Mouse (Mus musculus): ENCODE measurements at regions not wholly inside any gene's neighbourhood (a gene's known extent, or its start where the extent isn't known, plus 50 kb on each side); places are given as distances from the start of the nearest gene placed in this dataset.

- DNase-seq (peak; percentile 36), ATAC-seq (peak; percentile 34; the same call in 1 of the 2 replicates)
- no peaks in the 10 kb centered on the region for H3K36me3 ChIP-seq (ENCODE audit: insufficient read depth)
- TF ChIP-seq CTCF (IDR thresholded peaks at IDR 0.05; ENCODE audit: low read depth), result no peak
- no peak overlapping the region for H3K27ac ChIP-seq (ENCODE audit: low read depth, low read length)
- H3K9ac ChIP-seq, result no peak overlapping the region
- no peak overlapping the region for H3K4me3 ChIP-seq (ENCODE audit: low read depth, low read length)
- no peaks in the 10 kb centered on the region for H3K4me1 ChIP-seq (ENCODE audit: insufficient read depth)
- H3K9me3 ChIP-seq (ENCODE audit: low read length), result no peaks in the 10 kb centered on the region
- WGBS, result 42% methylated on average over 6 of the region's 6 CpGs
- H3K4me2 ChIP-seq (ENCODE audit: low read depth), result no peak overlapping the region
- H3K27me3 ChIP-seq (ENCODE audit: insufficient read depth, low read length), result no peaks in the 10 kb centered on the region
These were observed 103.0 kb upstream of the Ubash3b start for GRCm38 (mm10) chr9:41264485-41264884.

GRCm38 (mm10) chr9:41257244-41257643 lies 95.7 kb upstream of the Ubash3b start:
- Histone ChIP-seq H3K9me3 (ENCODE audit: low read length) (no peaks in the 10 kb centered on the region), H3K4me3 (ENCODE audit: low read depth, low read length) (no peak overlapping the region), H3K4me1 (ENCODE audit: insufficient read depth) (no peaks in the 10 kb centered on the region), H3K27me3 (ENCODE audit: insufficient read depth, low read length) (no peaks in the 10 kb centered on the region), H3K9ac (no peak overlapping the region), H3K4me2 (ENCODE audit: low read depth) (no peak overlapping the region), H3K27ac (ENCODE audit: low read depth, low read length) (no peak overlapping the region), H3K36me3 (ENCODE audit: insufficient read depth) (no peaks in the 10 kb centered on the region)
- DNase-seq (no peak), ATAC-seq (no peak)
- 77% methylated on average over 1 of the region's 1 CpGs for WGBS
- TF ChIP-seq CTCF (IDR thresholded peaks at IDR 0.05; ENCODE audit: low read depth), result no peak

GRCm38 (mm10) chr9:41242372-41242771 lies 80.9 kb upstream of the Ubash3b start:
- Histone ChIP-seq H3K9me3 (ENCODE audit: low read length) (no peaks in the 10 kb centered on the region), H3K27me3 (ENCODE audit: insufficient read depth, low read length) (no peaks in the 10 kb centered on the region), H3K4me3 (ENCODE audit: low read depth, low read length) (no peak overlapping the region), H3K36me3 (ENCODE audit: insufficient read depth) (no peaks in the 10 kb centered on the region), H3K4me2 (ENCODE audit: low read depth) (no peak overlapping the region), H3K27ac (ENCODE audit: low read depth, low read length) (no peak overlapping the region), H3K9ac (no peak overlapping the region), H3K4me1 (ENCODE audit: insufficient read depth) (no peaks in the 10 kb centered on the region)
- no peak for DNase-seq
- TF ChIP-seq CTCF (IDR thresholded peaks at IDR 0.05; ENCODE audit: low read depth), result peak; percentile 21; the same call in 1 of the 2 replicates
- ATAC-seq, result no peak
- 88% methylated on average over 7 of the region's 7 CpGs for WGBS

- Histone ChIP-seq H3K9me3 (ENCODE audit: low read length) (no peaks in the 10 kb centered on the region), H3K4me2 (ENCODE audit: low read depth) (no peak overlapping the region), H3K27me3 (ENCODE audit: insufficient read depth, low read length) (no peaks in the 10 kb centered on the region), H3K36me3 (ENCODE audit: insufficient read depth) (no peaks in the 10 kb centered on the region), H3K4me3 (ENCODE audit: low read depth, low read length) (no peak overlapping the region), H3K4me1 (ENCODE audit: insufficient read depth) (no peaks in the 10 kb centered on the region), H3K9ac (no peak overlapping the region), H3K27ac (ENCODE audit: low read depth, low read length) (no peak overlapping the region)
- TF ChIP-seq CTCF (IDR thresholded peaks at IDR 0.05; ENCODE audit: low read depth), result no peak
- DNase-seq, result no peak
- 62% methylated on average over 5 of the region's 5 CpGs for WGBS
- no peak for ATAC-seq
These were observed 77.6 kb upstream of the Ubash3b start for GRCm38 (mm10) chr9:41239097-41239451.

- no peak overlapping the region for H3K4me3 ChIP-seq (ENCODE audit: low read depth, low read length)
- no peaks in the 10 kb centered on the region for H3K36me3 ChIP-seq (ENCODE audit: insufficient read depth)
- no peak for TF ChIP-seq CTCF (IDR thresholded peaks at IDR 0.05; ENCODE audit: low read depth)
- no peaks in the 10 kb centered on the region for H3K9me3 ChIP-seq (ENCODE audit: low read length)
- WGBS, result 62% methylated on average over 5 of the region's 5 CpGs
- DNase-seq (no peak), ATAC-seq (no peak)
- no peaks in the 10 kb centered on the region for H3K4me1 ChIP-seq (ENCODE audit: insufficient read depth)
- H3K9ac ChIP-seq, result no peak overlapping the region
- no peak overlapping the region for H3K27ac ChIP-seq (ENCODE audit: low read depth, low read length)
- no peak overlapping the region for H3K4me2 ChIP-seq (ENCODE audit: low read depth)
- no peaks in the 10 kb centered on the region for H3K27me3 ChIP-seq (ENCODE audit: insufficient read depth, low read length)
These were observed 77.0 kb upstream of the Ubash3b start for GRCm38 (mm10) chr9:41238395-41239096.

GRCm38 (mm10) chr9:41237265-41237664 lies 75.8 kb upstream of the Ubash3b start:
- no peaks in the 10 kb centered on the region for H3K36me3 ChIP-seq (ENCODE audit: insufficient read depth)
- H3K27ac ChIP-seq (ENCODE audit: low read depth, low read length), result no peak overlapping the region
- H3K4me3 ChIP-seq (ENCODE audit: low read depth, low read length), result no peak overlapping the region
- no peak overlapping the region for H3K4me2 ChIP-seq (ENCODE audit: low read depth)
- 24% methylated on average over 5 of the region's 5 CpGs for WGBS
- H3K27me3 ChIP-seq (ENCODE audit: insufficient read depth, low read length), result no peaks in the 10 kb centered on the region
- no peaks in the 10 kb centered on the region for H3K4me1 ChIP-seq (ENCODE audit: insufficient read depth)
- H3K9me3 ChIP-seq (ENCODE audit: low read length), result no peaks in the 10 kb centered on the region
- H3K9ac ChIP-seq, result no peak overlapping the region
- ATAC-seq, result no peak
- TF ChIP-seq CTCF (IDR thresholded peaks at IDR 0.05; ENCODE audit: low read depth), result no peak
- DNase-seq, result no peak

GRCm38 (mm10) chr9:41229225-41229582 lies 67.7 kb upstream of the Ubash3b start:
- peaks cover 8% of the 10 kb centered on the region; the same call in 1 of the 2 replicates for H3K4me1 ChIP-seq (ENCODE audit: insufficient read depth)
- no peaks in the 10 kb centered on the region for H3K27me3 ChIP-seq (ENCODE audit: insufficient read depth, low read length)
- peak overlapping the region; percentile 38 for H3K4me3 ChIP-seq (ENCODE audit: low read depth, low read length)
- WGBS, result 9% methylated on average over 5 of the region's 5 CpGs
- TF ChIP-seq CTCF (IDR thresholded peaks at IDR 0.05; ENCODE audit: low read depth), result no peak
- no peaks in the 10 kb centered on the region for H3K9me3 ChIP-seq (ENCODE audit: low read length)
- ATAC-seq, result peak; percentile 40; the same call in 1 of the 2 replicates
- H3K9ac ChIP-seq, result peak overlapping the region; percentile 64
- DNase-seq, result no peak
- no peaks in the 10 kb centered on the region for H3K36me3 ChIP-seq (ENCODE audit: insufficient read depth)
- peak overlapping the region; percentile 77 for H3K27ac ChIP-seq (ENCODE audit: low read depth, low read length)
- H3K4me2 ChIP-seq (ENCODE audit: low read depth), result peak overlapping the region; percentile 60
